Mouse (Mus musculus) embryonic stem cell, embryonic (primary cell): ENCODE measurements around the gene Zfp593.

Source experiments
- CTCF ChIA-PET, 4 experiments: fragments of 300-600 bp in 2 of 4; fragments of 350-600 bp in 2 of 4; sonication (Branson Sonifier 250); formaldehyde crosslinking; loops; one replicate each; lab custom pipeline; 2022; ENCODE audit warnings: inconsistent platforms in 2 of 4; lab: Charles Lee
- POLR2A ChIA-PET, 4 experiments: fragments of 300-600 bp in 2 of 4; fragments of 350-600 bp in 2 of 4; sonication (Branson Sonifier 250); formaldehyde crosslinking; loops; one replicate each; lab custom pipeline; 2022; ENCODE audit warnings: antibody characterized with exemption in 4 of 4, inconsistent platforms in 1 of 4; lab: Charles Lee

Zfp593 gene

GRCm38 (mm10) chr4:134245148-134245843 is at the start of gene Zfp593:
Gene Zfp593, minus strand, starts transcription at chr4:134245592.
- ChIA-PET CTCF (interaction anchor here in 3 of 4 experiments (0.5 to 1.9 kb wide), 9 partner anchors 9 to 150 kb away, joined by 3 to 9 read pairs (median 3); partner anchors contain the start of genes Cep85 (in 1 of the 3) and Grrp1 (in 1 of the 3)), POLR2A (interaction anchor here in 3 of 4 experiments (0.6 to 2.9 kb wide), 13 partner anchors 12 to 572 kb away, joined by 3 to 7 read pairs (median 4); partner anchors contain the start of genes Catsper4 (in 2 of the 3), Pdik1l (in 2 of the 3) and Slc30a2 (in 1 of the 3))

DNA sequence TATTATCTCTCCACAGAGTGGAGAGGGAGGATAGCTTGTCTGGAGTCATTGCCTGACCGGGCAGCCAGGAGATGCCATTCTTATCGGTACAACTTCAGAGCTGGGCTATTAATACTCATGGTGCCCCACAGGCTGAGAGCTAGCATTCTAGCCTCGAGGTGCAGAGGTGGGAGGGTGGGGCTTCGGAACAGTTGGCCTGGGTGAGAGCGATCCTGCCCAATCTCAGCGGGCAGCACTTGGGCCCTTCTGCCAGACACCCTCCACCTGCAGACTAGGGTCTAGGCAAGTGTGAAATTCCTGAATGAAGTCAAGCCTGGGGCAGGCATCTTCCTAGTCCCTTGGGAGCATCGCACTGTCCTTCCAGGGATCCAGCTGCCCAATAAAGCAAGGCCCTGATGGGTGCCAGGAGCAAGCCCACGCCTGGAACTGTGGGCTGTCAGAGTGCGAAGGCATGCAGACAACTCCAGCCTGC is 48.3 kb upstream of the Zfp593 start:
- ChIA-PET POLR2A (interaction anchor here in 2 of 4 experiments (0.6 to 1.7 kb wide), 7 partner anchors 22 to 574 kb away, joined by 3 to 5 read pairs (median 3); partner anchors contain the start of gene Cep85 (in 1 of the 2)), CTCF (interaction anchor here in 3 of 4 experiments (0.5 to 3.5 kb wide), 15 partner anchors 8 to 257 kb away, joined by 3 to 18 read pairs (median 5); partner anchors contain the start of genes Cep85 (in 1 of the 3) and E130218I03Rik (in 1 of the 3))

DNA sequence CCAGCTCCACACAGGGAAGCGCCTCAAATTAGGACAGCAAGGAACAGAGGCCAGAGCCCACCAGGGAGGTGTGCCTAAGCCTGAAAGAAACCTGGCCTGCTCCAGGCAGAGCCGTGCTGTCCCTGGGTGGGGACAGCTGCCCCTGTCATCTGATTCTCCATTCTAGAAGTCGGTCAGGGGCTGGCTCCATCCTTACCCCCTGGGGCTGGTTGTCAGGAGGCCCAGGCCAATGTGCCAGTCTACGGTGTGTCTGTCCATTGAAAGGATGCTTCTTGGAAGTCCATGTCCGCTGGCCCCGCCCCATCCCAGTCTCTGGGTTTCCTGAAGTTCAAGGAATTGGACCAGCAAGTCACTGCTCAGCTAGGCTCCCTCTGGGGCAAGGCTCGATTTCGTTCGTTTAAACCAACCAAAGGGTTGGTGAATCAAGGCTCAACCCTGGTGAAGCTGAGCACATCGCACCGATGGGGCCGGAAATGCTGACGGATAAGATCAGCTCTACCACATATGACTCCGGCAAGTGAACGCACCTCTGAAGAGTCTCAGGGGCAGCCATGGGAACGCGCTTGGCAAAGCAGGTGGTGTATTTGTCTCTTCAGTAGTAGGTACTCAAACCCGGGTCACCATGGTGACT is 47.8 kb upstream of the Zfp593 start:
- POLR2A ChIA-PET, result interaction anchor here in 3 of 4 experiments (0.5 to 1.7 kb wide), 12 partner anchors 18 to 573 kb away, joined by 3 to 7 read pairs (median 4); no protein-coding TSS in a partner anchor

DNA sequence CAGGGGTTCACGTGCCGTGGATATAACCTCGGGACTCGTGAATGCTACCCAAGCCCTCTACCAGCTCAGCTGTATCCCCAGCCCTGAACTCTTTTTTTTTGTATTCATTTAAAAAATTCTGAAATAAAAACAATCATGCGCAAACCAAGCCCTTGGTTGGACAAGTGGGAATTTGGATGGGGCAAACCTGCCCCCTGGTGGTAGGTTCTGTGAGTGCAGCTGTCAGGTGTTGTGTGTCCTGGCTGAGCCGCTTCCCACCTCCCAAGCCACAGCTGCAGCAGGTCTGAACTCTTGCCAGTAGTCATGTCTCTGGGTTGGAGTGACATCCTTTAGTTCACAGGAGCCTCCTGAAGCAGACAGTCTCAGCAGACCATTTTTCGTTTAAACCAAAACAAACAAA is 46.7 kb upstream of the Zfp593 start:
- ChIA-PET POLR2A (interaction anchor here in 2 of 4 experiments (0.8 to 1.7 kb wide), 15 partner anchors 8 to 164 kb away, joined by 3 to 5 read pairs (median 4); partner anchors contain the start of genes Cep85 (in 2 of the 2) and Sh3bgrl3 (in 1 of the 2)), CTCF (interaction anchor here in 3 of 4 experiments (0.6 to 3.5 kb wide), 40 partner anchors 8 to 220 kb away, joined by 3 to 18 read pairs (median 4); partner anchors contain the start of genes Cep85 (in 3 of the 3), Grrp1 (in 1 of the 3), Pafah2 (in 1 of the 3) and Trim63 (in 1 of the 3))

More for the DNA sequence above, 47.8 kb upstream of the Zfp593 start:
- CTCF ChIA-PET, result interaction anchor here in 3 of 4 experiments (0.5 to 3.5 kb wide), 24 partner anchors 9 to 178 kb away, joined by 3 to 18 read pairs (median 5); partner anchors contain the start of genes Cep85 (in 3 of the 3), E130218I03Rik (in 1 of the 3) and Trim63 (in 1 of the 3)

GRCm38 (mm10) chr4:134288397-134289256 is 43.2 kb upstream of the Zfp593 start:
- POLR2A ChIA-PET, result interaction anchor here (0.5 to 3.7 kb wide), 30 partner anchors 10 to 531 kb away, joined by 3 to 31 read pairs (median 5); partner anchors contain the start of genes Cep85 (in 3 of the 4), Pafah2 (in 2 of the 4), Sh3bgrl3 (in 1 of the 4) and Stmn1 (in 1 of the 4)
- CTCF ChIA-PET, result interaction anchor here in 3 of 4 experiments (0.6 to 2.8 kb wide), 7 partner anchors 10 to 107 kb away, joined by 3 to 12 read pairs (median 5); partner anchors contain the start of genes Cep85 (in 1 of the 3) and Pafah2 (in 1 of the 3)

DNA sequence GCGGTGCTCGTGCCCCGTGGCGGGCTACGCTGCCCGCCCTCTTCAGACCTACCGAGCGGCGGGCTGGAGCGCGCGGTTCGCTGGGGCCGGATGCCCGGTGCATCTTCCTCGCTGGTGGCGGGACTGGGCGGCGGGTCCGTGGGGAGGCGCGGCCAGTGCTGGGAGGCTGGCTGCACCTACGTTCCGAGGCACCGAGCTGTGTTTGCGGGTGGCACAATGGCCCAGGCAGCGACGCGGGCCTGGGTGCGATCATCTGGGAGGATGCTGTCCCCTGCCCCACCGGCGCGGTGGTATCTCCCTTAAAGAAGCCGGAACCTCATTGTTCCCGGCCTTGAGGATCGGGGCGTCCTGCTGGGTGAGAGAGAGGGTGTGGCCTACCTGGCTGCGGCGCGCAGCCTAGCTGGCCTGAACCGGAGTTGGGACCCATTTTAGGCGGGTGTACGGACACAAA is 42.2 kb upstream of the Zfp593 start, which contains the start of gene Pdik1l:
TSS of gene Pdik1l (minus strand) at position 321 of the 451 bp plus-strand sequence.
- ChIA-PET CTCF (interaction anchor here in 3 of 4 experiments (0.7 to 2.8 kb wide), 17 partner anchors 9 to 377 kb away, joined by 3 to 16 read pairs (median 5); partner anchors contain the start of genes Cep85 (in 2 of the 3), Catsper4 (in 1 of the 3) and Pafah2 (in 1 of the 3)), POLR2A (interaction anchor here (0.5 to 3.7 kb wide), 67 partner anchors 8 to 1859 kb away, joined by 3 to 31 read pairs (median 4); partner anchors contain the start of genes Cep85 (in 3 of the 4), Pafah2 (in 3 of the 4), Sh3bgrl3 (in 3 of the 4) and Trim63 (in 2 of the 4))

GRCm38 (mm10) chr4:134287168-134287564 is 41.8 kb upstream of the Zfp593 start:
- POLR2A ChIA-PET, result interaction anchor here (0.5 to 3.7 kb wide), 61 partner anchors 8 to 1666 kb away, joined by 3 to 31 read pairs (median 4); partner anchors contain the start of genes Cep85 (in 3 of the 4), Pafah2 (in 3 of the 4), Sh3bgrl3 (in 3 of the 4) and Trim63 (in 2 of the 4)
- CTCF ChIA-PET, result interaction anchor here in 3 of 4 experiments (0.6 to 2.8 kb wide), 20 partner anchors 9 to 376 kb away, joined by 3 to 16 read pairs (median 4); partner anchors contain the start of genes Cep85 (in 2 of the 3), Catsper4 (in 1 of the 3) and Pafah2 (in 1 of the 3)

DNA sequence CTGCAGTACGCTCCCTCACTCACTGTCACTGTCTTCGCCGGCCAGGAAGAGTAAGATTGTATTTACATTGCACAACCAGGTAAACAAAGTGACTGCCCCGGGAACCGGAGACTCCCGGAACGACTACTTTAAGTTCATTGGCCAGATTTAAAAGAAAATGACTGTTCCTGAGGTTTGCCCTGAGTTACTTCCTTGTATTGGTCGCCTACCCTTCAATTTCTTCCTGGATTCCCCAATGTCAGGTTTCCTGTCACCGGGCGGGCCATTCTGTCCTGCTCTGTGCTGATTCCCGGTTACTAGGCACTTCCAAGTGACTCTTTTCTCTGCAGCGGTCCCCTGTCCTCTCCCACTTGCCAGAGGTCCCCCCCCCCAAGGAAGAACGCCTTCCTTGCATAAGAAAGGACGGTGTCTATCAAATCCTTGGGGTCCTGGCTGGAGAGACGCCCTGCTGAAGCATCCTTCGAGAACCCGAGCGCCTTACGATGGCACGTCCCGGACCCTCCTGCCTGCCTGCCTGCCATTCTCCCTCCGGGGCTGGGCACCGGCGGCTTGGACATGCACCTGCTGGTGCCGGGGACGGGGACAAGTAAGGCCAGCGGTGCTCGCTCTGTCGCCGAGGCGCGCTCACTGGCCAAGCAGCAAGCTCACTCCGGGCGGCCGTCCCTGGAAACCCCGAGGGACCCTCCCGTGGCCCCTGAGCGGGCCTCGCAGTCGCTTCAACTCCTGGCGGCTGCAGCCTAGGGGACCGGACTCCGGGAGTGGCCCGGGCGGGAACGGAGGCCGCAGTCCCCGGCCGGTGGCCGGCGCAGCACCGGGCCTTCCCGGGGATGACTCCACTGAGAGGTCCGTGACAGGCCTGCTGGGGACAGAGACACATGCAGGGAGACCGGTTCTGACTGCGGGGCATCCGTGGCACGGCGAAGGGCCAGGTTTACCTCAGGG is 41.1 kb upstream of the Zfp593 start:
- ChIA-PET CTCF (interaction anchor here in 3 of 4 experiments (0.6 to 2.8 kb wide), 16 partner anchors 12 to 376 kb away, joined by 3 to 16 read pairs (median 5); partner anchors contain the start of genes Cep85 (in 2 of the 3) and Catsper4 (in 1 of the 3)), POLR2A (interaction anchor here (0.7 to 3.7 kb wide), 61 partner anchors 8 to 933 kb away, joined by 3 to 31 read pairs (median 4); partner anchors contain the start of genes Cep85 (in 3 of the 4), Pafah2 (in 3 of the 4), Sh3bgrl3 (in 3 of the 4) and Trim63 (in 2 of the 4))

DNA sequence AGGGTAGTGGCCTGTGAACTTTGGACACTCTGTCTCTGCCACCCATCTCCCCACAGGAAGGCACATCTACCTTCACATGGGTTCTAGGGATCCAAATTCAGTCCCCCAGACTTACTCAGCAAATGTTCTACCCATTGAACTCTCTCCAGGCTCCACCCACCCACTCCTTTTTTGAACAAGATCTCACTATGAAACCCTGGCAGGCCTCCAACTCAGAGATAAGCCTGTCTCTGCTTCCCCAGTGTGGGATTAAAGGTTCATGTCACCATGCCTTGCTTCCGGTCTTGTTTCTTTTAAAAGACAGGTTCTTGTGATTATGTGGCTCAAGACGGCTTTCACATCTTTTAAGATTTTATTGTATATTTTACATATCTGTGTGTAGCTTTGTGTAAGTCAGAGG is 39.5 kb upstream of the Zfp593 start:
- ChIA-PET POLR2A (interaction anchor here in 2 of 4 experiments (0.5 to 1.8 kb wide), 8 partner anchors 17 to 413 kb away, joined by 3 to 7 read pairs (median 3); no protein-coding TSS in a partner anchor), CTCF (interaction anchor here in 1 of 4 experiments (0.6 kb wide), 1 partner anchor 108 kb away, joined by 3 read pairs; no protein-coding TSS in a partner anchor)

DNA sequence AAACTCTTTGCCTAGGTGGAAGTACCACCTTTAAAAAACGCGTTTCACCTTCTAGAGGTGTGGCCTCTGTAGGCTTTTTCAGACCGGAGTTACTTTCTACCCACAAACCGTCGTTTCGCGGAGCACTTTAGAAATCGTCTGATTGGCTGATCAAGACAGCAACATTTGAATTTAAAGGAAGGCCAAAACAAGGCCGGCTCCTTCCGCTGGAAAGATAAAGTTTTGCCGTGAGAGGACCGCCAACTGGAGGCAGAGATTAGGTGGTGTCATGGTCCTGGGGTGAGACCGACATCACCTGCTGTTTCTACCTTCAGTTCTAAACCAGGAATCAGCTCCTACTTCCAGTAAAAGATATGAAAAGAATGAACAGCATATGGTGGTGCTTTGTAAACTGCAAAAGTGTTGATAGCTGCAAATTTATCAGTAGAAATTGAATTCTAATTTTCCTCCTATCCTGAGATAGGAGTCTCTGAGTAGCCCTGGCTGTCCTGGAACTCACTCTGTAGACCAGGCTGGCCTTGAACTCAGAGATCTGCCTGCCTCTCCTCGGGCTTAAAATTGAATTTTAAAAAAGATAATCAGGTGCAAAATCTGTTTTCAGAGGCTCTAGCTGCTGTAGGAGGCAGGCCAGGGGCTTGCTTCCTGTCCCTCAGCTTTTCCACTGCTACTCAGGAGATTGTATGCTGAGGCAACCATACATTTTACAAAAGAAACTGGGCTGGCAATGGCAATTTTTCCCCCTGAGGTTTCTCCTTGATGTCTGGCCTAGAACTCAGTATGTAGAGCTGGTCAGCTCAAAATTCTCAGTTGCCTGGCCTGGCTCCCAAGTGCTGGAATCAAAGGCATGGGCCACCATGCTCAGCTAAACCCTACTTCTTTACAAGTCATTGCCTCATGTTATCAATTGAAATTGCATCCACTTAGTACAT is 28.3 kb upstream of the Zfp593 start:
- POLR2A ChIA-PET, result interaction anchor here in 3 of 4 experiments (0.6 to 1.9 kb wide), 18 partner anchors 10 to 302 kb away, joined by 3 to 12 read pairs (median 3); partner anchors contain the start of genes Cep85 (in 1 of the 3) and Pdik1l (in 1 of the 3)

DNA sequence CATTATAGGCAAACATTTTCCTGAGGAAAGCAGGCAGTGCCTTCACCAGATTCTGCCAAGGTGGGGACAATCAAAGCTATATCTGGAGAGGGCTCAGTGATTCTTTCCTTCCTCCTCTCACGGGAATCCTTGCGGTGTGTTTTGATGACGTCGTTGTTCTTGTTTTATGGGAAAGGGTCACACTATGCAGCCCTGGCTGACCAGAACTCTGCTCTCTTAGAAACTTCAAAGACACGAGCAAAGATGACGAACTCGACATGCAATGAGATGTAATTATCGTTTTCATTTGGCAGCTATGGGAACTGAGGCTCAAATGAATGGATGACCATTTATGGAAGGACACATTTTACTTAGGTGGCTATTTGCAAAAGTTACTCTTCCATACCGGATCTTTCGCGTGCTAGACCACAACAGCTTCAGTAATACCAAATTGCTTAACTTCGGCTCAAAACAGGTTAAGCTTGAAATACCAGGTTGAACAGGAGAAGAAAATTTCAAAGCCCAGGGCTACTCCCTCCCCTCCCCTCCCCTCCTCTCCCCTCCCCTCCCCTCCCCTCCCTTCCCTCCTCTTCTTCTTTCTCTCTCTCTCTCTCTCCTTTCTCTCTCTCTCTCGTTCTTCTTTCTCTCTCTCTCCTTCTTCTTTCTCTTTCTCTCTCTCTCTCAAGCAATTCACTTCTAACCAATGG is 27.5 kb upstream of the Zfp593 start:
- CTCF ChIA-PET, result interaction anchor here in 3 of 4 experiments (0.6 to 2.3 kb wide), 4 partner anchors 10 to 378 kb away, joined by 4 to 8 read pairs (median 4); no protein-coding TSS in a partner anchor
- POLR2A ChIA-PET, result interaction anchor here in 3 of 4 experiments (0.6 to 1.9 kb wide), 16 partner anchors 9 to 229 kb away, joined by 3 to 12 read pairs (median 4); partner anchors contain the start of genes Cep85 (in 1 of the 3) and Pdik1l (in 1 of the 3)

More for the DNA sequence above, 28.3 kb upstream of the Zfp593 start:
- CTCF ChIA-PET, result interaction anchor here in 2 of 4 experiments (0.8 to 2.3 kb wide), 2 partner anchors 10 to 18 kb away, joined by 5 to 8 read pairs; no protein-coding TSS in a partner anchor

GRCm38 (mm10) chr4:134271979-134272378 is 26.6 kb upstream of the Zfp593 start:
- CTCF ChIA-PET, result interaction anchor here in 2 of 4 experiments (1.5 to 2.3 kb wide), 2 partner anchors 9 to 21 kb away, joined by 3 to 8 read pairs; no protein-coding TSS in a partner anchor
- POLR2A ChIA-PET, result interaction anchor here in 2 of 4 experiments (0.6 to 2.1 kb wide), 3 partner anchors 15 to 67 kb away, joined by 3 to 6 read pairs (median 5); partner anchors contain the start of gene Pdik1l (in 1 of the 2)
